Mouse (Mus musculus): ENCODE measurements at regions not wholly inside any gene's neighbourhood (a gene's known extent, or its start where the extent isn't known, plus 50 kb on each side); places are given as distances from the start of the nearest gene placed in this dataset.

DNA sequence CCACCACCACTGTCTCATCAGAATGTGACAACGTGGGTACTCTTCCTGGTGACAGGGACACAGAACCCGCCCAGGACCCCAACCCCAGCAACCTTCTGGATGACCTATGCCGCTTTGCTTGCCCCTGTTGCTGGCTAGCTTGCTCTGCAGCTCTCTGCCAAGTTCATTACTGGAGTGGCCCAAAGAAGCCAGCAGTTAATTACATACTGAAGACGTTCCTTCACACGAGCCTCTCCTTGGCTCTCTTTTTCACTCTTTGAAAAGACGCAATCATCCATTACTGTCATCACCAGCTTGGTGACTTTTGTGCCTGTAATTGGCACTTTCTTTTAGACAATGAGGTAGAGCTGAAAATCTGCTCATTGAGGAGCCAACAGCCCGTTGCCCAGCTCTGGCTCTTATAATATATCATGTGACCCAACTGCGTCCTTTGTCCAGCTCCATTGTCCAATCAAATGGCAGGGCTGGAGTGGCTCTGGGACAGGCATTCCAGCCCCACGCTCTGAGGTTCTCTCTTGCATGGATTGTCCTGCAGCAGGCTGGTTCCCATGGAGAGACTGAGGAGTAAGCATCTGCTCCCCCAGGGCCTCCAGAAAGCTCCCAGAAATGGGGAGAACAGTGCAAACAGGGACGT is 274.4 kb upstream of the Gm10131 start:
- DNase-seq (ENCODE audit: low read depth, low spot score): no peak

GRCm38 (mm10) chr8:34380615-34381014 is 269.1 kb upstream of the Gm10131 start:
- DNase-seq (ENCODE audit: low read depth, low spot score): no peak

GRCm38 (mm10) chr8:34377154-34377553 is 265.6 kb upstream of the Gm10131 start:
- DNase-seq (ENCODE audit: low read depth, low spot score): no peak

DNA sequence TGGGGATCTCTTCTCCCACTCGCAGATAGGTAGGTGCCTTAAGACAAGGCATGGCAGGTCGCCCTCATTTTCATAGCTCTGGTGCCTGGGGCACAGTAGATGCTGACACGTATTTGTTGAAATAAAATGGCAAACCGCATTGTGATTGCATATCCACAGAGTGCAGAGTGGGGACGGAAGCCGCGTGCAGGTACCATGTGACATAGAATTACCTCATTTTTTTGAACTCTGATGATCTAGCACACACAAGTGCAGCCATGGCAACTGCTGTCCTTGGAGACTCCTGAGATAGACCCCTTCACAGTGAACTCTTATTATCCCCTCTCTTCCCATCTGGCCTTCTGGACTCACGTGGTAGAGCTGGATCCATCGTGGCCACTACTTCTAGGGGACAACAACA is 262.7 kb upstream of the Gm10131 start:
- no peak for DNase-seq (ENCODE audit: low read depth, low spot score)

- no peak for DNase-seq (ENCODE audit: low read depth, low spot score)
Measured at GRCm38 (mm10) chr8:34372666-34372980, 261.1 kb upstream of the Gm10131 start.

DNA sequence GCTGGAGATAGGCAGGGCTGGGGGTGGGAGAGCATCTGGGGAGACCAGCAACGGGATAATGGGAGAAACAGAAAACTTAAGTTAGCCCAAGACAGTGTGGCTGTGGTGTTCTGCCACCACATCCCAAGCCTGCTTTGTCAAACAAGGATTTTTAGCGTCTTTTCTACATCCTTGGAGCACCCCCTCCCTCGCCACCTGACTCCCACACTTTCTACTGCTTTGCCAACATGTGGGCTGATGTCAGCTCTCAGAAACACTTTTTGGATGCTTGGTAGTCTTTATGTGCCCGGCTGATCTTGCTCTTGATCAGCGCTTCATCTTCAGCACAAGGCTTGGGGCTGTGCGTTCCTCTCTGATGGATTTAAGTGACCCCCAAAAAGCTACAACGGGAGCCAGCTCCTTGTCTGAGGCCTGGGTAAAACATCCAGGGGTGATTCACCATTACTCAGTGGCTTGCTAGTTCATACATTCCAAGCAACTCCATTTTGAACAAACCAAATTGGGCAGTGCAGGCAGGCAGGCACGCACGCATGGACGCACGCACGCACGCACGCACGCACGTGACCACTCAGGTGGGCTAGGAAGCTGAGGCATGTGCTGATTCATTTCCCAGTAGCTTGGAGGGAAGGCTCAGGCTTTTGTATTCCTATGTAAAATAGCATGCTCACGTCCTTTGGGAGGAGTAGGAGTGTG is 260.6 kb upstream of the Gm10131 start:
- no peak for DNase-seq (ENCODE audit: low read depth, low spot score)

GRCm38 (mm10) chr8:34371391-34371790 is 259.9 kb upstream of the Gm10131 start:
- no peak for DNase-seq (ENCODE audit: low read depth, low spot score)

GRCm38 (mm10) chr8:34368556-34368955 is 257.0 kb upstream of the Gm10131 start:
- DNase-seq (ENCODE audit: low read depth, low spot score): no peak

DNA sequence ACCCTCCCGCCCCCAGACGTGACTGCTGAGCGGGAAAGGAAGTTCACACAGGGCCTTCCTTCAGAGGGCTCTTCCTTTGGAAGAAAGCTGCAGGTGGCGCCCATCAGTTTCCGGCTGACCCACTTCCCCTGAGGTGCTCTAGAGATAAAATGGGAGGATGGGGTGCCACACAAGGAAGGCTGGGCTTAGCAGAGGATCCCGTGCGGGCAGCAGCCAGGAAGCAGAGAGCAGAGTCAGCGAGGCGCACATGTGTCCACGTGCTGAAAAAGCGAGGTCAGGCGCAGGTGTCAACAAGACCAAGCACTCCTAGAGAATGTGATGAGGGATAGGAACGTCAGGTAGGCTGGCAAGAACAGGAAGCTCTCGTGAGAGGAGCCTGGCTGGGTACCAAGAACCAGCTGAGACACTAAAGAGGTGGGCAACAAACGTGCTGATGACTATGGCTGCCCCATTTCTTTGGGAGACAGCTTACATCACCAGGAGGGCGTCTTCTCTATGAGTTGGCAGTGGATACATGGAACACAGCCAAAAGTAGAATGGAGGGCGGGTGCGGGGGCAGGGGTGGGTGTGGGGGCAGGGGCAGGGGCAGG is 253.0 kb upstream of the Gm10131 start:
- DNase-seq (ENCODE audit: low read depth, low spot score): no peak

GRCm38 (mm10) chr8:34363679-34364078 is 252.1 kb upstream of the Gm10131 start:
- no peak for DNase-seq (ENCODE audit: low read depth, low spot score)

- DNase-seq (ENCODE audit: low read depth, low spot score): no peak
Measured at GRCm38 (mm10) chr8:34363131-34363530, 251.6 kb upstream of the Gm10131 start.

- DNase-seq (ENCODE audit: low read depth, low spot score): no peak
Measured at GRCm38 (mm10) chr8:34361377-34361776, 249.8 kb upstream of the Gm10131 start.

DNA sequence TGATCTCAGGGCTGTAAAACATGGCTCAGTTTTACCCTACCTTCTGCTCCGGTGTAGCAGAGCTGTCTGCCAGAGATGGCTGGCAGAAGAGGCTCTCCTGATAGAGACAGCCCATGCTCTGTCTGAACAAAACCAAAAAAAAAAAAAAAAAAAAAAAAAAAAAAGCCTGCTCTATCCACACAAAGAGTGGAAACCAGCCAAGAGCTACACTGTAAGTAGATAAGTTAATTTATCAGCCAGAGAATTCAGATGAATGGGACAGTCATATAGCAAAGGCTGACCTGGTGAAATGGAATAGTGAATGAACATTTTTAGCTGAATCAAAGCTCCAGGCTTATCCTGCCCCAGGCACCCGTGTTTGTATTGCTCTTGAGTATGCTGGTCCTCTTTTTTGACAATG is 248.2 kb upstream of the Gm10131 start:
- DNase-seq (ENCODE audit: low read depth, low spot score): no peak

DNA sequence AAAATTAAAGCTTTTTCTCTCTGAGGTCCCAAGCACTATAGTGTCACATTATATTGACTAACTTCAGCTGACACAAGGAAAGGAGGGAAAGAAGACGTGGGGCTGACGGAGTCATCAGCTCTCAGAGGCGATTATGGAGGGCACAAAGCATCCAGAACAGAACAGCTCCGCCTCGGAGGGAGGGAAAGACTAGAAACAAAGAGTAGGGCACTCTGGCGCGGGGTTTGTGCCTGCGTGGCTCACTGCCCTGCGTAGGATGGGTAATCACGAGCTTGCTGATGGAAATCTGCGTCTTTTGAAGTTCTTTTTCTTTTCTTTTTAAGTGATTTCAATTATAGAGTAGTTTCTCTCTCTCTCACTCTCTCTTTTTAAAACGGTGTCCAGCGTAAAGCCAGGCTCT is 243.5 kb upstream of the Gm10131 start:
- no peak for DNase-seq (ENCODE audit: low read depth, low spot score)

GRCm38 (mm10) chr8:34353140-34353855 is 241.8 kb upstream of the Gm10131 start:
- no peak for DNase-seq (ENCODE audit: low read depth, low spot score)

DNA sequence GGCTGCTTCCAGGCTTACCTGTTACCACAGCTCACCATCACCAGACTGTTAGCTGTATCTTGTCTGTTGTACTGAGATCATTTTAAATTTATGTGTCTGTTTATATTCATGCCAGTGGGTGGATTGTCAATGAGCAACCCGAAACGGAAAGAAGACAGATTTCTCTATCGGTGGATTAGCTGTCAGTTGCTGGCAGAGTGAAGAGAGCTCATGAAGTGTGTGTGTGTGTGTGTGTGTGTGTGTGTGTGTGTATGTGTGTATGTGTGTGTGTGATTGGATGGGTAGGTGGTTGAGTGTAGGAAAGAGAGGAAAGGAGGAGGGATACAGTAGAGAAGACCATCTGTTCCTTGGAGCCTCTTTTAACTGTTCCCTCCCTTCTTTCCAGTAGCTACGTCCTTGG is 223.3 kb upstream of the Gm10131 start:
- DNase-seq (ENCODE audit: low read depth, low spot score): no peak

GRCm38 (mm10) chr8:34331673-34332072 is 220.1 kb upstream of the Gm10131 start:
- DNase-seq (ENCODE audit: low read depth, low spot score): no peak

GRCm38 (mm10) chr8:34326614-34326965 is 215.1 kb upstream of the Gm10131 start:
- DNase-seq (ENCODE audit: low read depth, low spot score): no peak

GRCm38 (mm10) chr8:34325841-34326613 is 214.5 kb upstream of the Gm10131 start:
- peak; percentile 52 for DNase-seq (ENCODE audit: low read depth, low spot score)

DNA sequence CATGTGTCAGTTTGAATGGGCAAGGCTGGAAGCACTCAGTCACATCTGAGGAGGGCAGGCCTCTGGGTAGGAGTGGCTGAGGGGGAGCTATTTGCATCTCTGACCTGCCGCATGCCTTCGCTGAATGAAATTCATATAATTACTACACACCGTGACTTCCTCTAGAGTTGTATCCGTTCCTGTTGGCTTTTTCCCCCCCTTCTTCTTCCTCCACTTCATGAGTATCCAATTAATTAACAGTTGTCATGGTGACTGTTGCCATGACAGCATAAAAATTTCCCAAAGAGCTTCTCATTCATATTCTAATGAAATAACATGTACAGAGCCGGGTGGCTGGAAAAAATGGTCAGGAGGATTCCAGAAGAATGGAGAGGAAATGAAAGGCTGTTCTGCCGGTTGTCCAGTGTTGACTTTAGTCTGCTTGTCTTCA is 208.6 kb upstream of the Gm10131 start:
- no peak for DNase-seq (ENCODE audit: low read depth, low spot score)

DNA sequence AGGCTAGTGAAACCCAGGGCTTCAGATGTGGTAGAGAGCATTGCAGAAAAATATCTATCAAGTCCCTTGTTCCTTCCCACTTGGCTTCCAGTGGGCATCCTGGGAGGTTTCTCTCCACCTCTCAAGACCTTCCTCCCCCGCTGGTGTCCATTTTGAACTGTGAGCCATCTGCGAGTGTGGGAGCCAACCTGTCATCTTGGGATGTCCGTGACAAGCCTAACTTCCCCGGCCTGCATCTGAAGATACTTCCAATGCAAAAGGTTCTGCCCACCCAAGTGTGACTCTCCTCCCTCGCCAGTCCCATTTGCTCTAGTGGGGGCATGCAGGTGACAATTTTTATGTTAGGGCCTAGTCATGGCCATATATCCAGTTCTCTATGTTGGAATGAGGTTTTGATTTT is 208.2 kb upstream of the Gm10131 start:
- DNase-seq (ENCODE audit: low read depth, low spot score): no peak

- no peak for DNase-seq (ENCODE audit: low read depth, low spot score)
Measured at GRCm38 (mm10) chr8:34315233-34315632, 203.7 kb upstream of the Gm10131 start.

Data from ES-CJ7 (cell line).